Mouse (Mus musculus) neural tube, embryonic 10.5 days (tissue): ENCODE measurements at regions not wholly inside any gene's neighbourhood (a gene's known extent, or its start where the extent isn't known, plus 50 kb on each side); places are given as distances from the start of the nearest gene placed in this dataset.

Experiments
- DNase-seq: peaks from one replicate; pipeline ENCODE4 v3.0.0-alpha.2; 2017; ENCODE audit warnings: low spot score; ENCODE audit errors: extremely low spot score

GRCm38 (mm10) chr9:41593998-41594397, 432.5 kb upstream of the Ubash3b start:
- DNase-seq, result no peak

- no peak for DNase-seq
These were observed 431.6 kb upstream of the Ubash3b start for GRCm38 (mm10) chr9:41592900-41593690.

GRCm38 (mm10) chr9:41592101-41592500, 430.6 kb upstream of the Ubash3b start:
- no peak for DNase-seq

- DNase-seq, result no peak
These were observed 428.7 kb upstream of the Ubash3b start for GRCm38 (mm10) chr9:41590164-41590563.

GRCm38 (mm10) chr9:41588466-41589425, 427.2 kb upstream of the Ubash3b start:
- no peak for DNase-seq

GRCm38 (mm10) chr9:41587762-41588161, 426.3 kb upstream of the Ubash3b start:
- no peak for DNase-seq

GRCm38 (mm10) chr9:41586966-41587570, 425.6 kb upstream of the Ubash3b start:
- no peak for DNase-seq

- no peak for DNase-seq
These were observed 424.8 kb upstream of the Ubash3b start for GRCm38 (mm10) chr9:41586291-41586690.

GRCm38 (mm10) chr9:41585771-41586170, 424.3 kb upstream of the Ubash3b start:
- DNase-seq, result no peak

GRCm38 (mm10) chr9:41585012-41585411, 423.5 kb upstream of the Ubash3b start:
- no peak for DNase-seq

GRCm38 (mm10) chr9:41583711-41584329, 422.3 kb upstream of the Ubash3b start:
- DNase-seq, result peak; percentile 27

- DNase-seq, result no peak
These were observed 421.8 kb upstream of the Ubash3b start for GRCm38 (mm10) chr9:41583276-41583675.

GRCm38 (mm10) chr9:41582711-41583236, 421.3 kb upstream of the Ubash3b start:
- DNase-seq, result no peak

GRCm38 (mm10) chr9:41582171-41582570, 420.7 kb upstream of the Ubash3b start:
- DNase-seq, result no peak

GRCm38 (mm10) chr9:41581741-41582140, 420.2 kb upstream of the Ubash3b start:
- DNase-seq, result no peak

- peak; percentile 55 for DNase-seq
These were observed 419.7 kb upstream of the Ubash3b start for GRCm38 (mm10) chr9:41581152-41581551.

GRCm38 (mm10) chr9:41580611-41581041, 419.1 kb upstream of the Ubash3b start:
- DNase-seq, result peak; percentile 75

GRCm38 (mm10) chr9:41580067-41580466, 418.6 kb upstream of the Ubash3b start:
- DNase-seq, result peak; percentile 43

GRCm38 (mm10) chr9:41579107-41580014, 417.9 kb upstream of the Ubash3b start:
- DNase-seq, result peak; percentile 60
